Mouse (Mus musculus): ENCODE results near the gene Rem2.

The Rem2 gene

GRCm38 (mm10) chr14:54443712-54444618 lies 31.9 kb upstream of the Rem2 start:
- DNase-seq: no peak

GRCm38 (mm10) chr14:54445476-54445875 lies 30.4 kb upstream of the Rem2 start:
- no peak for DNase-seq

GRCm38 (mm10) chr14:54453566-54453965 lies 22.3 kb upstream of the Rem2 start:
- no peak for DNase-seq

GRCm38 (mm10) chr14:54454669-54455528 lies 21.0 kb upstream of the Rem2 start:
- no peak for DNase-seq

GRCm38 (mm10) chr14:54457907-54458569 lies 17.9 kb upstream of the Rem2 start:
- no peak for DNase-seq

- no peak for DNase-seq
Measured at GRCm38 (mm10) chr14:54462146-54462545, 13.8 kb upstream of the Rem2 start.

- DNase-seq: no peak
Measured at GRCm38 (mm10) chr14:54463108-54463958, 12.6 kb upstream of the Rem2 start.

- peak; percentile 85 for DNase-seq
Measured at GRCm38 (mm10) chr14:54463959-54464292, 12.0 kb upstream of the Rem2 start, which contains the start of gene Lrp10. Gene Lrp10, plus strand, starts transcription at chr14:54464137.

- peak; percentile 87 for DNase-seq
Measured at GRCm38 (mm10) chr14:54464293-54465005, 11.5 kb upstream of the Rem2 start.

GRCm38 (mm10) chr14:54471467-54471866 lies 4.4 kb upstream of the Rem2 start:
- DNase-seq: no peak

- no peak for DNase-seq
Measured at GRCm38 (mm10) chr14:54472671-54473070, 3.2 kb upstream of the Rem2 start.

- no peak for DNase-seq
Measured at GRCm38 (mm10) chr14:54474744-54475143, 1.2 kb upstream of the Rem2 start.

GRCm38 (mm10) chr14:54477172-54477909 lies 1.4 kb downstream of the Rem2 start:
- DNase-seq: no peak

- DNase-seq: peak; percentile 62
Measured at GRCm38 (mm10) chr14:54479451-54479920, 3.6 kb downstream of the Rem2 start.

- no peak for DNase-seq
Measured at GRCm38 (mm10) chr14:54480673-54481072, 4.8 kb downstream of the Rem2 start.

- DNase-seq: no peak
Measured at GRCm38 (mm10) chr14:54481402-54481801, 5.5 kb downstream of the Rem2 start.

GRCm38 (mm10) chr14:54482498-54482897 lies 6.6 kb downstream of the Rem2 start:
- no peak for DNase-seq

GRCm38 (mm10) chr14:54485899-54486298 lies 10.0 kb downstream of the Rem2 start:
- DNase-seq: no peak

GRCm38 (mm10) chr14:54487732-54488131 lies 11.8 kb downstream of the Rem2 start:
- DNase-seq: no peak

- no peak for DNase-seq
Measured at GRCm38 (mm10) chr14:54488350-54488749, 12.4 kb downstream of the Rem2 start.
